Mouse (Mus musculus) MEL (cell line): Measurements from ENCODE around the gene Lep. TPM values are rescaled to one million over a fixed set of nuclear protein-coding genes. Genes with fewer than 3 reads are reported as not detected.

Source experiments
- DNase-seq: peaks from one replicate; pipeline ENCODE4 v3.0.0; 2011; ENCODE audit warnings: low read depth, low spot score
- H3K27ac ChIP-seq: 2 replicates; pipeline ENCODE4 v1.5.1; 2012; ENCODE audit warnings: low read depth, mild to moderate bottlenecking, control low read depth, low read length, moderate library complexity; ENCODE audit not compliant: control insufficient read depth
- H3K27me3 ChIP-seq, 2 experiments: fragments of 150-350 bp in 1 of 2; sonication (generic) in 1 of 2; 2 replicates each; pipeline ENCODE4 v1.6.1; 2012; ENCODE audit warnings: low read length in 2 of 2, mild to moderate bottlenecking in 2 of 2, improper control_type of control experiment in 1 of 2, moderate library complexity in 1 of 2; ENCODE audit not compliant: insufficient read depth in 2 of 2, control insufficient read depth in 1 of 2
- H3K36me3 ChIP-seq, 2 experiments: 2 replicates each; pipeline ENCODE4 v1.6.1; 2012 to 2014; ENCODE audit warnings: low read length in 2 of 2, improper control_type of control experiment in 1 of 2, inconsistent platforms in 1 of 2, mild to moderate bottlenecking in 1 of 2; ENCODE audit not compliant: insufficient read depth in 2 of 2, control insufficient read depth in 1 of 2
- H3K4me1 ChIP-seq, 2 experiments: fragments of 150-350 bp in 1 of 2; sonication (generic) in 1 of 2; 2 replicates each; pipeline ENCODE4 v1.6.1; 2012; ENCODE audit warnings: low read length in 2 of 2, improper control_type of control experiment in 1 of 2, mild to moderate bottlenecking in 1 of 2; ENCODE audit not compliant: insufficient read depth in 2 of 2, control insufficient read depth in 1 of 2
- H3K4me3 ChIP-seq, 2 experiments: fragments of 150-350 bp in 1 of 2; sonication (generic) in 1 of 2; 2 replicates each; pipeline ENCODE4 v1.5.1; 2012; ENCODE audit warnings: low read depth in 2 of 2, low read length in 2 of 2, mild to moderate bottlenecking in 2 of 2, moderate library complexity in 2 of 2, control low read depth in 1 of 2, improper control_type of control experiment in 1 of 2; ENCODE audit not compliant: control insufficient read depth in 1 of 2, insufficient read depth in 1 of 2
- H3K79me2 ChIP-seq: 2 replicates; pipeline ENCODE4 v1.6.1; 2012; ENCODE audit warnings: mild to moderate bottlenecking, low read length, moderate library complexity; ENCODE audit not compliant: control insufficient read depth, poor library complexity, insufficient read depth
- H3K9ac ChIP-seq: 2 replicates; pipeline ENCODE4 v1.6.1; 2012; ENCODE audit warnings: low read depth, mild to moderate bottlenecking, control low read depth, low read length, moderate library complexity; ENCODE audit not compliant: control insufficient read depth, poor library complexity, severe bottlenecking
- H3K9me3 ChIP-seq: fragments of 150-350 bp; sonication (generic); replicated peaks from 2 replicates; pipeline ENCODE4 v1.6.1; 2012; ENCODE audit warnings: mild to moderate bottlenecking, low read length, improper control_type of control experiment, moderate library complexity; ENCODE audit not compliant: insufficient read depth
- CHD1 ChIP-seq: IDR thresholded peaks from 2 replicates; pipeline ENCODE4 v1.6.1; 2012; ENCODE audit warnings: low read depth, mild to moderate bottlenecking, inconsistent platforms, low read length, improper control_type of control experiment
- CHD2 ChIP-seq: IDR thresholded peaks from 2 replicates; pipeline ENCODE4 v1.6.1; 2011; ENCODE audit warnings: low read length, improper control_type of control experiment
- CTCF ChIP-seq, 3 experiments: IDR thresholded peaks in 2 of 3; conservative IDR thresholded peaks in 1 of 3; 2 replicates each; pipeline ENCODE4 v1.5.1; 2011 to 2012; ENCODE audit warnings: low read length in 3 of 3, low read depth in 2 of 3, mild to moderate bottlenecking in 2 of 3, improper control_type of control experiment in 1 of 3, inconsistent platforms in 1 of 3, mixed read lengths in 1 of 3, moderate library complexity in 1 of 3; ENCODE audit not compliant: control insufficient read depth in 1 of 3, insufficient read depth in 1 of 3, poor library complexity in 1 of 3, severe bottlenecking in 1 of 3
- E2F4 ChIP-seq: IDR thresholded peaks from 2 replicates; pipeline ENCODE4 v1.6.1; 2011; ENCODE audit warnings: low read depth, low read length, improper control_type of control experiment, borderline replicate concordance
- MAFK ChIP-seq: IDR thresholded peaks from 2 replicates; pipeline ENCODE4 v1.6.1; 2011; ENCODE audit warnings: low read depth, mild to moderate bottlenecking, low read length, improper control_type of control experiment, borderline replicate concordance
- MYC ChIP-seq: IDR thresholded peaks from 2 replicates; pipeline ENCODE4 v1.6.1; 2011; ENCODE audit warnings: low read depth, mild to moderate bottlenecking, low read length, improper control_type of control experiment, moderate library complexity
- POLR2AphosphoS5 ChIP-seq: IDR thresholded peaks from 2 replicates; pipeline ENCODE4 v1.6.1; 2012; ENCODE audit warnings: low read depth, borderline replicate concordance, mild to moderate bottlenecking, inconsistent platforms, low read length, moderate library complexity, mixed read lengths
- SIN3A ChIP-seq: IDR thresholded peaks from 2 replicates; pipeline ENCODE4 v1.6.1; 2012; ENCODE audit warnings: low read length, improper control_type of control experiment, inconsistent platforms
- TAL1 ChIP-seq: IDR thresholded peaks from 2 replicates; pipeline ENCODE4 v1.6.1; 2012; ENCODE audit warnings: mild to moderate bottlenecking, inconsistent platforms, low read length, moderate library complexity, mixed read lengths
- TCF12 ChIP-seq: IDR thresholded peaks from 2 replicates; pipeline ENCODE4 v1.6.1; 2014; ENCODE audit warnings: low read depth, mild to moderate bottlenecking, inconsistent platforms, low read length, improper control_type of control experiment, moderate library complexity
- UBTF ChIP-seq: IDR thresholded peaks from 2 replicates; pipeline ENCODE4 v1.6.1; 2012; ENCODE audit warnings: low read depth, mild to moderate bottlenecking, inconsistent platforms, low read length, improper control_type of control experiment, moderate library complexity, borderline replicate concordance; ENCODE audit not compliant: insufficient read depth
- USF2 ChIP-seq, 2 experiments: IDR thresholded peaks; 2 replicates each; pipeline ENCODE4 v1.6.1; 2011 to 2012; ENCODE audit warnings: improper control_type of control experiment in 2 of 2, low read length in 2 of 2, borderline replicate concordance in 1 of 2, inconsistent platforms in 1 of 2, low read depth in 1 of 2, mild to moderate bottlenecking in 1 of 2; ENCODE audit not compliant: insufficient read depth in 1 of 2
- ZKSCAN1 ChIP-seq: IDR thresholded peaks from 2 replicates; pipeline ENCODE4 v1.6.1; 2012; ENCODE audit warnings: low read depth, mild to moderate bottlenecking, inconsistent platforms, low read length, improper control_type of control experiment, moderate library complexity
- ZMIZ1 ChIP-seq: IDR thresholded peaks from 2 replicates; pipeline ENCODE4 v1.6.1; 2012; ENCODE audit warnings: low read depth, mild to moderate bottlenecking, inconsistent platforms, low read length, improper control_type of control experiment, moderate library complexity
- ZNF384 ChIP-seq: IDR thresholded peaks from 2 replicates; pipeline ENCODE4 v1.6.1; 2012; ENCODE audit warnings: low read depth, mild to moderate bottlenecking, inconsistent platforms, low read length, improper control_type of control experiment
- polyA plus RNA-seq, 2 experiments: library from polyadenylated mRNA; stranded (reverse) in 1 of 2; unstranded in 1 of 2; fragments of >175 nt in 1 of 2; fragments of >200 nt in 1 of 2; gene quantifications; 2 replicates each; pipeline versions ENCODE4 v1.2.1 to v1.2.4; 2012; ENCODE audit warnings: low replicate concordance in 2 of 2, low read depth in 1 of 2; ENCODE audit not compliant: insufficient read length in 2 of 2, insufficient read depth in 1 of 2, missing spikeins in 1 of 2
- total RNA-seq: library from RNA; depleted of rRNA; stranded (reverse); fragments of 300-350 nt; gene quantifications from 2 replicates; pipeline ENCODE4 v1.2.3, GENCODE M21; 2012

The Lep gene
- total and polyA plus RNA-seq, 3 experiments, result not detected

- H3K36me3 ChIP-seq, result no peaks in the 10 kb centered on the region
- H3K79me2 ChIP-seq, result no peaks in the 10 kb centered on the region
- no peak overlapping the region for H3K9ac ChIP-seq
- TF ChIP-seq USF2 (IDR thresholded peaks at IDR 0.05; ENCODE audit: borderline replicate concordance in 1 of 2, insufficient read depth in 1 of 2, low read depth in 1 of 2, low read length in 2 of 2) (no peak), UBTF (no peak), TAL1 (no peak), ZNF384 (no peak), TCF12 (no peak), MAFK (no peak), CHD2 (no peak), MYC (no peak), ZKSCAN1 (no peak), POLR2AphosphoS5 (no peak), E2F4 (no peak)
- no peak overlapping the region for H3K4me3 ChIP-seq
- no peak overlapping the region for H3K27ac ChIP-seq
- no peaks in the 10 kb centered on the region for H3K4me1 ChIP-seq
- no peak for DNase-seq
- peaks cover 3 to 11% of the 10 kb centered on the region in 2 experiments for H3K27me3 ChIP-seq
- H3K9me3 ChIP-seq, result no peaks in the 10 kb centered on the region
These were observed 41.3 kb downstream of the Lep start for GRCm38 (mm10) chr6:29101248-29101864.

GRCm38 (mm10) chr6:29108376-29108775 lies 48.4 kb downstream of the Lep start:
- Histone ChIP-seq H3K4me1 (no peaks in the 10 kb centered on the region), H3K36me3 (no peaks in the 10 kb centered on the region), H3K79me2 (no peaks in the 10 kb centered on the region), H3K27ac (no peak overlapping the region), H3K4me3 (no peak overlapping the region), H3K9ac (no peak overlapping the region), H3K27me3 (peaks cover 8 to 17% of the 10 kb centered on the region in 2 experiments), H3K9me3 (no peaks in the 10 kb centered on the region)
- TF ChIP-seq E2F4, result no peak
- no peak for TF ChIP-seq CTCF (IDR thresholded peaks at IDR 0.05 in 2 of 3, conservative IDR thresholded peaks at IDR 0.05 in 1 of 3; ENCODE audit: control insufficient read depth in 1 of 3, insufficient read depth in 1 of 3, low read depth in 2 of 3, low read length in 3 of 3, poor library complexity in 1 of 3, severe bottlenecking in 1 of 3)
- no peak for TF ChIP-seq CHD1
- no peak for TF ChIP-seq UBTF
- no peak for TF ChIP-seq ZNF384
- no peak for TF ChIP-seq ZMIZ1
- TF ChIP-seq SIN3A, result no peak
- no peak for DNase-seq
